Mouse (Mus musculus): ENCODE data around the gene Ano1.
A peak's percentile ranks its signal among the peaks of the same experiment; 100 is the strongest.

The Ano1 gene

DNA sequence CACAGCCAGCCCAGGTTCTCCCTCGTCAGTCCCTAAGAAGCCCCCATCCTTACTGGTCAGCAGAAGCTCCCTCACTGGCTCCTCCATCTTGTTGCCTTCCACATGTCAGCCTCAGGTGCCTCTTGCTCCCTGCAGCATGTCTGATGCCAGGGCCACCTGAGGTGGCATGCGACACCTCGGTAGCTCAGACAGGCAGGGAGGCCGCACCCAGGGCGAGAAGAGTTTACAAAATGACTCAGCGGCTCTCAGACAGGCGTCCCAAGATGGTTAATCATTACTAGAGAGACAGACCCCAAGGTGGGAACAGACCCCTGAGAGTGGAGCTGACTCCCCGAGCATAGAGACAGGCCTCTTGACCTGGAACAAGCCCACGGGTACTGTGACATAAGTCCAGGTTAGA is at the start of gene Ano1:
Ano1 (minus strand) TSS at position 142 of the 400 bp plus-strand sequence.
- DNase-seq (ENCODE audit: low spot score in 2 of 2) = no peak

DNA sequence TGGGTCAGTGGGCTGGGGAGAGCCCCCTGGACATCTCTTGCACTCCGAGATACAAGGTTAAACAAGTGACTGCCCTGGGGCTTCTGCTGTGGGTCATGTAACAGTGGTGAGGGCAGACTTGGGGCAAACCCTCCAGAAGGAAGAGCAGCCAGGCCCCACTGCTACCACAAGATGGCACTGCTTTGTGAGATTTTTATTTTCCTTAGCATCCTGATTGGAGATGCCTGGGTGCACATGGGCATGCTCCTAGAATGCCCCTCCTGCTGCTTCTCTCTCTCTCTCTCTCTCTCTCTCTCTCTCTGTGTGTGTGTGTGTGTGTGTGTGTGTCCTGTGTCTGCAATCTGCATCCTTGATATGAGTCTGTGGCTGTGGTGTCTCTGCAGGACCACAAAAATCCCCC is 46.7 kb upstream of the Ano1 start:
- no peak for DNase-seq (ENCODE audit: low spot score in 2 of 2)

DNA sequence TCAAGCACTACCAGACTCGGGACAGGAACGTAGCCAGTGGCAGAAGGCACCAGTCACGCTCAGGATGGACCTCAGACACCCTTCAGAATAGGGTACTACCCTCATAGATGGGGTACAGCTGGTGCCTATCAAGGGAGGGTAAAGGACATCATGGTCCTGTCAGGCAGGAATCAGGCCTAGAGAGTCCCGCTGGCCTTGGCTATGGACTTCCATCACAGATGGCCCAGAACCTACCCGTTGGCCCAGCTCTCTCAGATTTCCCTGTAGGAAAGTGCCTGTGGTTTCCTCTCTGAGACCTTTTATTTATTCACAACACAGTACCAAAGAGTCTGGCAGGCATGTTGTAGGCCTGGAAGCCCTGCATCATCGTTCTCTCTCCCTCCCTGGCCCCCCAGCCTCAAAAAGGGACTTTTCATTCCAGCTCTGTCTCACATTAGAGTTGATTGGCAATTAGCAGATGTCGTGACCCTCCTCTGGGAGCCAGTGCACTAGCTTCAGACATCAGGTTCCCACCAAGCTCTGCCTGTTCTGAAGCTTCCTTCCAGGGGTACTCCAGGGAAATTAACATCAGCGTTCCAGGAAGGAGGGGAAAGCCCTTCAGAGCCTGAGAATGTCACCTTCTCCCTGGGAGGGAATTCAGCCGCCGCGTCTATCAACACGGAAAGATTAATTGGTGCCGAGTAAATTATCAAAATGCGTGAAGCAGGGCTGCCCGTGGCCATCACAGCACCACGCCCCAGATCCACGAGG is 45.4 kb upstream of the Ano1 start:
- no peak for DNase-seq (ENCODE audit: low spot score in 2 of 2)

DNA sequence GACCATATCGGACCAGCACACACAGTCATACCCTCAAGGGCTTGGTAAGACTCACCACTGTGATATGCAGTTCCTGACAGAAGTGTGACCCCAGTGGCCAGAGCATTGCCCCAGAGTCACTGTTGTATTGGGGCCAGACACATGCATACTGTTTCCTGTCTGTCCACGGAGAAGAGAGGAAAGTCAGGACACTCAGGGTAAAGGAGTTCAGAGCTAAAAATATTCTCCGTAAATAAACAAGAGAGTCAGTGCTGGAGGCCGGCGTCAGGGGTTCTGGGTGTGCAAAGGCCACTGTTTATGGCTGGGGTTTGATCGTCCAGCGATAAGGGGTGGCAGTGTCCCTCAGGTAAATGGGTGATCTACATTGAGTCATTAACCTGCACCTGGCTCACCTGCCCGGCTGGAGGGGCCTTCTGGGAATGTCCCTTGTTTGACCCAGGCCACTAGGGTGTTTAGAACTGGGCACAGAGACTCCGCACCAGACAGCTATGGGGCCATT is 44.3 kb upstream of the Ano1 start:
- no peak for DNase-seq (ENCODE audit: low spot score in 2 of 2)

DNA sequence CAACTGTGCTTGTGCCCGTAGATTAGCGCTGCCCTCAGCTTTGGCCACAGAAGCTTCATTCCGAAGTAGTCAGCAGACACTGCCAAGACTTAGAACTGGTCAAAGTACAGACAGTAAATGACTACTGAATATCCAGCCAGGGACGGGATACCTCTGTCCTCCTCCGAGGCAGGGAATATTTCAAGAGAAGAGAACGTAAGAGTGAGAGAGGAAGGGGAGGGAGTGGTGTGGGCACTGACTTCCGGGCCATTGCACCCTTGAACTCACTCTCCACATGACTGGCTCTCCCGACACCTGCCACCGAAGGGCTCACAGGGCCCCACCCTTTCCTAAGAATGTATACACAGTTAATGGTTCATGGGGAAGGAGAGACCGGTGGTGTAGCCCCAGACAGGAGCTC is 41.5 kb upstream of the Ano1 start:
- no peak for DNase-seq (ENCODE audit: low spot score in 2 of 2)

DNA sequence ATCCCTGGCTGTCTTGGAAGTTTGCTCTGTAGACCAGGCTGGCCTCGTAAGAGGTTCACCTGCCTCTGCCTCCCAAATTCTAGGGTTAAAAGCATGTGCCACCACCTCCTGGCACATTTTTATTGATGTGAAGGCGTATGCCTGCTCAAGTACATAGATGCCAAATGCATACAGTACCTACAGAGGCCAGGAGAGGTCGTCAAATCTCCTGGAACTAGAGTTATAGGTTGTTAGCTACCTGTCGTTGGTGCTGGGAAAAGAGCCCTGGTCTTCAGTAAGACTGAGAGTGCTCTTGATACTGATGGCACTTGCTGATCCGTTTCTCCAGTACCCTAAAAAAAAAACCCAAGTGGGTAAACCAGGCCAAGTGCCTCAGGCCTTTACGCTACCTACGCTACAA is 39.7 kb upstream of the Ano1 start:
- DNase-seq (ENCODE audit: low spot score in 2 of 2) = no peak

DNA sequence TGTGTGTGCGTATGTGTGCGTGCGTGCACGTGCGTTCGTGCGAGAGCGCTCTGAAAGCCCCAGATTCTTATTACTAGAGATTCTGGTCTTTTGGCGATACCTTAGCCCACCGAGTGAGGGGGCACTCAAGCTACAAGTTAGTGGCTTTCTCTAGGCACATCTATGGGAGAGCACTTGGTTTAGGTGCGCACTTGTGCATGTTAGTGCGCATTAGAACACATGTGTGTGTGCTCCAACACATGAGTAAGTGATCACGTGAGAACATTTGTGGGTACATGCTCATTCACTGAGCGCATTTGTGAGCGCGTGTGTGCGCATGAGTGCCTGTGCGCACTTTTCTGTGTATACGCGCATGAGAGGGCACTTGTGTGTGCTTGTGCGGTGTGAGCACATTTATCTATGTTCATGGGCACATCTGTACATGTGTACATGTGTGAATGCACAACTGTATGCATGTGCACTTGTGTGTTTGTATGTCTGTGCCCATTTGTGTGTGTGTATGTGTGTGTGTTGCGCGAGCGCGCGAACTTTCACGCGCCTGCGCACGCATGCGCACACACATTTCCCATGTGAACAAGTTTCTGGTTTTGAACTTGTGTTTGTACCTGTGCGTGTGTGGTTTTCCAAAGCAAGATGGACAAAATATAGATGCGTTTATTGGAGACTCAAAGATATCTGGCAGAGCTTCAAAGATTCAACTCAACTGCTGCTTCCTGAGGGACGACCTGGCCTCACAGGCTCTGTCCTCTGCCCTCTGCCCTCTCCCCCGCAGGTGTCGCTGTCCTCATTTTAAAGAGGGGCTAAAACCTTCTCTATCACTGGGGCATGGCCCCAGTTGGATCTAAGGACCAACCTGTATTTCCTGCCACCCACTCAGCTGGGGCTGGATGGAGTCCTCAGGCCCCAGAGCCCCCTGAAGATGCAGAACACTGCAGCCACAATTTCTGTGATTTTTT is 38.1 kb upstream of the Ano1 start:
- DNase-seq (ENCODE audit: low spot score in 2 of 2) = no peak

DNA sequence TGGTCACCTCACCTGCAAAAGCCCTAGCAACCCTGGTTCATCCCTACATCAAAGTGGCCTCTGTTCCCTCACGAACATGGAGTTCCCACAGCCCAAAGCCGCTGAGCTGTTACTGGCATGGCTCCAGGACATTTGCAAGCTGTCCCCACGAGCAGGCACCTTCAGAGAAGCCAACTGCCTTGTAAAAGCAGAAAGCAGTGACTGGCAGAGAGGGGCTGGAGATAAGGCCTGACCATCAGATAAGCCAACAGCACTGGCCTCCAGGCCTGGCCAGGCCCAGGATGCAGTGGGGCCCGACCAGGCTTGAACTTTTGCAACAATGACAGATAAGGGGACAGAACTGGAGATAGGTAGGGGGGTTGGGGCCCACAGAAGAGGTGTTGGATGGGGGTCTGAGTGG is 36.9 kb upstream of the Ano1 start:
- no peak for DNase-seq (ENCODE audit: low spot score in 2 of 2)

DNA sequence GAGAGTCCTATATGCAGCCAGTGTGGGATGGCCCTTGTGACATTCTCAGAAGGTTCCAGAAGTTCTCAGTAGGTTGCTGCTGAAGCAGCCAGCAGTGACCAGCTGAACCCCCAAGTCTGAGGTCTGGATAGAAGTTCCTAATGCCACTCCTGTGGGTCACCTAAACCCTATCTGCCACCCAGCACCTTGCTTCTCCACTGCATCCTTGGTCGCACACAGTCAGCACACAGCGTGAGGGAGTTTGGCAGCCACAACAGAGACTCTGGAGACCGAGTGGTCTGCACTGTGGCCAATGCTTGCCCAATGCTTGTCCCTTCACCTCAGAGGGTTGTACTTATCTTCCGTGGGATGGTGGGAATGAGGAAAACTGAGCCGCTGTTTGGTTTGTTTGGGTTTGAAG is 35.7 kb upstream of the Ano1 start:
- no peak for DNase-seq (ENCODE audit: low spot score in 2 of 2)

DNA sequence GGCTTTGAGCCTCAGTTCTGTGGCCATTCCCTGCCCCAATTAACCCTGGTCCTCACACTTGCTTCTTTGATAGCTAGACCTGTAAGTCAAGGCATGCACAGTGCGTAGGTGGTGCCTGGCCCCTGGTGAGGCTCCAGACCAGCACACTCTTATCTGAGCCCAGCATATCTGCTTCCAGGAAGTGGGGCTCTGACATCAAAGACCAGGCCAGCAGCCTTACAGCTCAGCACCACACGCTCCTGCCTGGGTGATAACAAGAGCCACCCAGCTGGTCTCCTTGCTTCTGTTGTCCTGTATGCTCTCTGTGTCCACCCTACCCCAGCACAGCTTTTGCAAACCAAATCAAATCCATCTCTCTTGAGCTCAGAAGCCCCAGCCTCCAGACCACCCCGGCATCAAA is 34.8 kb upstream of the Ano1 start:
- DNase-seq (ENCODE audit: low spot score in 2 of 2) = no peak

DNA sequence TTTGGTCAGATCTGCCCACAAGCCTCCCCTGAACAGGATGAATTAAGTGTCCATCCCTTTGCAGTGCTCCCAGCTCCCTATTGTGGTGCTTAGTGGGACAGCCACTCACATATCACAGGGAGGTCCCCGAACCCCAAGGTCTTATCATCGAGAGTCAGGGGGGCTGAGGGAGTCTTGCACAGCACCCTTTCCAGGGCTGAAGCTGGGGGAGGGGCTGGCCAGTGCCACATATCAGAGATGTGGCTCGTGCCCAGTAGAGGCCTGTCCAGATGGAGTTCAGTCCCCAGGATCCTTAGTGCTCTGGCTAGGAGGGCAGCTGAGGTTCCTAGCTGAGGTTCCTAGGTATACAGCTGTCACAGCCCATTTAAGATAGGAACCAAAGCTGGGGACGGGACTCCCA is 32.4 kb upstream of the Ano1 start:
- no peak for DNase-seq (ENCODE audit: low spot score in 2 of 2)

DNA sequence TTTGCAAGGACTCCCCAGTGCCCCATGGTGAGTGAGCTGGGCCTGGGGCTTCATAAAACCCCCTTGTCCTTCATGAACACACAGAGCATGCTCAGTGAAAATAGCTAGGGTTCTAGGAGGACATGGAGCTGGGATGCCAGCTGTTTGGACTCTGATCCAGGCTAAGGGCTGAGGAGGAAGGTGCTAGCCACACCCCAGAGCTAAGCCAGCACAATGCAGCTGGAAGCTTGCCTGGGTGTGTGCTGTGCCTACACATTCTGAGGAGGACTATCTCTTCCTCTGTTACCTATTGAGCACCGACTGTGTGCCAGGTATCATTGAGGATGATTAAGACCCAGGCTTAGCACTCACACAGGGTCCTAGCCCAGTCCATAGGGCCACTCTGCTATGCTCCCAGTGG is 30.6 kb upstream of the Ano1 start:
- DNase-seq (ENCODE audit: low spot score in 2 of 2) = no peak

DNA sequence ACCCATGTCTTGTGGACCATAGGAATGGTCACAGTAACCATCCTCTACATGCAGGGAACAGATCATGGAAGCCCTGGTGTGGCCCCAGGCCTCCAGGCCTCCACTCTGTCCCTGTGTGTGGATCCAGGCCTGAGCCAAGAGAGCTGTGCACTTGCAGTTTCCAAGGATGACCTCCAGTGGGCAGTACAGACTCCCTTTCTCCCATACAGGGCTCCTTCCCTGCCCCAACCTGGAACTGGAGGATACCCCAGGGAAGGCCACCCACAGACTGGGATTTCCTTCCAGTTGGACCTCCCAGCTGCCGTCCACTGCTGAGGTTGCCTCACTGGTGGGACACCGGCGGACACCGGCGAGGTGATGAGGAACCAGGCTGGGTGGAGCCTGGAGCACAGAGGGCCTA is 29.6 kb upstream of the Ano1 start:
- no peak for DNase-seq (ENCODE audit: low spot score in 2 of 2)

DNA sequence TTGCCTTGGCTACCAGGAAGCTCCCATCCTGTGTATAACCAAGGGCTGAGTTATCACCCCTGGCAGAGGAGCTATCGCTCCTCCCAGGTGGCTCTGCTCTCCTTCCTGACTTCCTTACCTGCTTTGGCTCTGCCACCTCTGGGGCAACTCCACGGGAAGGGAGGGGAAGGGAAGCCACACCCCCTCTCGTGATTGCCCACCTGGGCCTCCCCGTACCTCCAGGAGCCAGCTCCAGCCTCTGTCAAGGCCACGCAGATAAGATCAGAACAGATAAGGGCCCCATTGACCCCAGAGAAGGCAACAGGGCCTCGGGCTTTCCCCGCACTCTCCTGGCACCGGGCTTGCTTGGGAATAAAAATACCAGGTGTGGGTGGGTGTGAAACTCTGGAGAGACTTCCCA is 28.4 kb upstream of the Ano1 start:
- no peak for DNase-seq (ENCODE audit: low spot score in 2 of 2)

DNA sequence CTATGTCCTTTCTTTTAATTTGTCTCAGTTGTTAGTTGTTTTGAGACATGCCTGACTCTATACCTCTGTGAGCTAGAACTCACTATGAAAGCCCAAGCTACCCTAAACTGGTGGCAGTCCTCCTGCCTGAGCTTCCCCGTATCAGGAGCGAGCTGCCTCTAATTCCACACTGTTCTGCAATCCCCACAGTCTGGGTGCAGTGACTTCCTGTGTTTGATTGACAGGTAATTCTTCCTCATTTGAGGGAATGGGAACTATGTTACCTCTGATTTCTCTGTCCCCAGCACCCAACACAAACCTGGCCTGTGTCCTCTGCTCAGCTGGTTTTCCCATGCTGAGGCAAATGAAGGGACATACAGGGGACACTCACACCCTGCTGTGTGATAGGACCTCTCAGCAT is 27.9 kb upstream of the Ano1 start:
- DNase-seq (ENCODE audit: low spot score in 2 of 2) = no peak

DNA sequence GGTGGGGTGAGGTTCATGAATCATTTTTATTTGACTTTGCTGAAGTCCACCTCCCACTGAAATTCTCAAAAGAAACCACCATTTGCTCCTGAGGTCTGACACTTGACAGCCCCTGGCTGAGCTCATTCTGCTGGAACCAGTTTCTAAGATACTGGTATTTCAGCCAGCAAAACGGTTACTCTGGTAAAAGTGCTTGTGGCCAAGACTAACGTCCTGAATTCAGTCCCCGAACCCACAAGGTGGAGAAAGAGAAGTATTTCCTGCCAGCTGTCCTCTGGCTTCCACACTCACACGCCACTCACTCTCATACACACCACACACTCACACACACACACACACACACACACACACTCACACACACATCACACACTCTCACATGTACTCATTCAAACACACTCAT is 26.0 kb upstream of the Ano1 start:
- DNase-seq (ENCODE audit: low spot score in 2 of 2) = no peak

DNA sequence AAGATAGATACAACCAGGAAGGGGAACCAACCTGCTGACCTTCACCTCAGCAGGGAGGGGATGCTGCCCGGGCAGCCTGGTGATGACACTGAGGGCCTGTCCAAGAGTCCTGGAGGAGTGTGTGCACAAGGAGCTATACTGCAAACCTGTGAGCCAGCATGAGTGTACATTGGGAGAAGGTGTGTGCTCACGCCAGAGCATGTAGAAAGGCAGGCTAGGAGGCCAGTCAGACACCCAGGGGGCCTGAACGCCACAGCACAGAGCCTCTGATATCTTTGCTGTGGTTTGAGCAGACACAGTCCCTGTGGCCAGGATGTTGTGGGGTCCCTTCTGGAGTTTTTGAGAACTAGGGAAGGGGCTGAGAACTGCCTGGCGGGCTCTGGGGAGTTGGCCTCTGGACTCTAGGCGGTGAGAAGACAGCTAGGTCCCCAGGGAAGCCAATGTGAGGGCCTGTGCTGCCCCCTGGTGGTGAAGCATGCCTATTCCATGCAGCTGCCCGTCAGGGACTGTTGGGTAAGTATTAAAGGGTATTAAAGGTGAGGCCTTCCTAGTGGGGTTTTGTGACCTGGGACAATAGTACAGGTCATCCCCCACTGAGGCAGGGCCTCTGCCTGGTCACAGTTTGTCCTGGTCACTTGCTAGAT is 24.2 kb upstream of the Ano1 start:
- peak; percentile 85 to 88 for DNase-seq (ENCODE audit: low spot score in 2 of 2)

DNA sequence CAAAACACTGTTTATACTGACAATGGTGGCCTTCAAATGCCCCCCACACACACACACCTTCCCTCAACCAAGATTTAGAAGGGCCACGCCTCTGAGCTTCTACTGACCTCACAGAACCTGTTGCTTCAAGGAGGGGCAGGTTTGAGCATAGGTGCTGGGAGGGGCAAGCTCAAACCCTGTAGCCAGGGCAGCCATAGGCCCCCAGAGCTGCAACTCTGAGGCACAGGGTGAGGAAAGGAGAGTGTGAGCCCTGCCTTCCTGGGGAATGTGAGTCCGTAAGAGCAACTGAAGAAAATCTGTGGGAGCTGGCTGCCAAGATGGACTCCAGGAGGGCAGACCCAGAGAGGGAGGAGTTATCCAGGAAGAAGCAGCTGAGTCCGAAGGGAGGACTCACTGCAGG is 23.4 kb upstream of the Ano1 start:
- DNase-seq (ENCODE audit: low spot score in 2 of 2) = no peak

DNA sequence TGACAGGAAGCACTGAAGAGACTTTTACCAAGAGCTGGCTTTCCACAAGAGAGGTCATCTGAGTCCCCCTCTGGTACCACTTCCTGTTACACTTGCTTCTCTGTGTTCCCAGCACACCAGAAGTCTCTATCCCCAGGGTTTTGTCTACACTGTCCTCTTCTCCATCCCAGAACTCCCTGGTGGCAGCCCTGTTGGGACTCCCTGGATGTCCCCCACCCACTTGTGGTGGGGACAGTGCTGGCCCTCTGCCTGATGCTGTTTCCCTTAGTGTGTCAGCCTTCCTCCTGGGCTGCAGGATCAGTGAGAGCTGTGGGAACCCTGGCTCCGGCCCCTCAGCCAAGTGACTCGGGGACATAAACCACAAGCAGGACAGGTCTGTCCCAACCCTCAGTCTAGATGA is 22.5 kb upstream of the Ano1 start:
- no peak for DNase-seq (ENCODE audit: low spot score in 2 of 2)

DNA sequence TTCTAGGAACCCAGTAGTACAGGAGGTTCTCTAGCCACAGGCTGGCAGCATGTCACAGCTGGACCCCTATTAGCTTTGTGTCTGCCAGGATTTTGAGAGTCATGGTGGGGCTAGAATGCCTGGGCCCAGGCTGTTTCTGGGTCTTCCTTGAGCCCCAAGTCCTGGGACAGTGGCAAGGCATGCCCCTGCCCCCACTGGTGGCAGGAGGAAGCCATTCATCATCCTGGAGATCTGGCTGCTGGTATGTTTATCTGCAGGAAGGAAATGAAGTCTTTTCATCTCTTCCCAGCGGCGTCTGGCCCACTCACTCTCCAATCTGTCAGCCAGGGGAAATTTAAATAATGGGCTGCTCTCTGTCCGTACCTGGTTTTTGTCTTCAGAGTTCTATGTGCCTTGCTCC is 18.3 kb upstream of the Ano1 start:
- DNase-seq (ENCODE audit: low spot score in 2 of 2) = no peak

DNA sequence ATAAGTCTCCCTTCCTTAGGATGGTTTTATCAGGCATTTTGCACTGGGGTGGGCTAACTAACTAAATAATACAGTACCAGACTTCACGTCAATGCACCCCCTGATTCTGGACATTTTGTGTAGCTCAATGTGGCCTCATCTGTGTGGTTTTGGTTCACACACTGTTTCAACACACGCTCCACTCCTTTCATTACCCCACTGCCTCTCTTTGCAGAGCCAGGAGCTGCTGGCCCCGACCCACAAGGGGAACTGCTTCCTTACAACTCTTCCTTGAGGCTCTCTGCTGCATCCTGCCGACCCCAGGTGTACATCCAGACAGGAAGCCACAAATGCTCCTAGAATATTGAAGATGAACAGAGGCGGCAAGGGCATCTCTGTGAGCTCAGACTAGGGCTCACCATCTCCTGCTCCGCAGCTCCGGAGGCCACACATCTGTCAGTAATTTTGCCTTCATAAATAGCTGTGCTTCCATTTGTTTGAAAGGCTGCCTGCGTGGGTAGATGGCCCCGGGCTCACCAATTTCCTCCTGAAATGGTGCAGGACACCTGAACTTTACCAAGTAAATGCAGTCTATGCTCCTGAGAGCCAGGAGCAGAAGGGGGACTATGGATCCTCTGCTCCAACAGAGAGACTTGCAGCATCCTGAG is 17.8 kb upstream of the Ano1 start:
- DNase-seq (ENCODE audit: low spot score in 2 of 2) = no peak

DNA sequence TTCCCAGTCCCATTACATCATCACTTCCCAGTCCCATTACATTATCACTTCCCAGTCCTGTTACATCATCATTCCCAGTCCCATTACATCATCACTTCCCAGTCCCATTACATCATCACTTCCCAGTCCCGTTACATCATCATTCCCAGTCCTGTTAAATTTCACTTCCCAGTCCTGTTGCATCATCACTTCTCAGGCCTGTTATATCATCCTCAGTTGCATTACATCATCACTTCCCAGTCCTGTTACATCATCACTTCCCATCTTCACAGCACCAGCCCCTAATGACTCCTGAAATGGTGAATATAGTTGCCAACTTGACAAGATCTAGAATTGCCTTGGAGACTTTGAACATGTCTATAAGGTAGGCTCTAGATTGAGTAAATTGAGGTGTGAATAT is 17.1 kb upstream of the Ano1 start:
- DNase-seq (ENCODE audit: low spot score in 2 of 2) = no peak
